Mouse (Mus musculus) spleen, adult 2 months (tissue): Measurements from ENCODE around the gene Mcoln3. TPM values are rescaled to one million over a fixed set of nuclear protein-coding genes. Genes with fewer than 3 reads are reported as not detected.

Source experiments
- DNase-seq, 2 experiments: peaks; one replicate each; pipeline versions ENCODE4 v3.0.0 to v3.0.0-alpha.2; 2012 to 2021; ENCODE audit warnings: low spot score in 2 of 2, low read depth in 1 of 2
- H3K27ac ChIP-seq: fragments of 200-500 bp; 2 replicates; pipeline ENCODE4 v1.5.1; 2012; ENCODE audit warnings: low read length, inconsistent platforms; ENCODE audit not compliant: insufficient read depth
- H3K27me3 ChIP-seq: fragments of 200-500 bp; 2 replicates; pipeline ENCODE4 v1.6.1; 2012; ENCODE audit warnings: mild to moderate bottlenecking, moderate library complexity, low read length, inconsistent platforms; ENCODE audit not compliant: control insufficient read depth, insufficient read depth
- H3K36me3 ChIP-seq: fragments of 200-500 bp; 2 replicates; pipeline ENCODE4 v1.6.1; 2012; ENCODE audit warnings: mild to moderate bottlenecking, low read length, inconsistent platforms; ENCODE audit not compliant: control insufficient read depth, insufficient read depth
- H3K4me1 ChIP-seq: fragments of 200-500 bp; 2 replicates; pipeline ENCODE4 v1.6.1; 2011; ENCODE audit warnings: inconsistent platforms; ENCODE audit not compliant: control insufficient read depth, insufficient read depth, insufficient read length
- H3K4me3 ChIP-seq: fragments of 200-500 bp; 2 replicates; pipeline ENCODE4 v1.5.1; 2011; ENCODE audit warnings: mild to moderate bottlenecking, inconsistent platforms; ENCODE audit not compliant: insufficient read depth, insufficient read length; ENCODE audit errors: extremely low read depth
- CTCF ChIP-seq: fragments of 200-500 bp; IDR thresholded peaks from 2 replicates; pipeline ENCODE4 v1.5.1; 2011; ENCODE audit warnings: mild to moderate bottlenecking, inconsistent platforms; ENCODE audit not compliant: insufficient read depth, insufficient read length, insufficient replicate concordance; ENCODE audit errors: extremely low read depth
- POLR2A ChIP-seq: fragments of 200-500 bp; IDR thresholded peaks from 2 replicates; pipeline ENCODE4 v1.6.1; 2011; ENCODE audit warnings: low read depth, low read length, inconsistent platforms
- WGBS: fragments of 180-500 bp; shearing (Covaris S2); methylation state at CpG from one replicate; pipeline ENCODE4 v1.1.7; 2018; 5-methylcytosine and 5-hydroxymethylcytosine counted together
- polyA plus RNA-seq: library from polyadenylated mRNA; depleted of rRNA; stranded (reverse); fragments of >200 nt; gene quantifications from 2 replicates; pipeline ENCODE4 v1.2.3, GENCODE M21; 2012

The Mcoln3 gene
- polyA plus RNA-seq, 1 experiment, result 4.1 TPM

DNA sequence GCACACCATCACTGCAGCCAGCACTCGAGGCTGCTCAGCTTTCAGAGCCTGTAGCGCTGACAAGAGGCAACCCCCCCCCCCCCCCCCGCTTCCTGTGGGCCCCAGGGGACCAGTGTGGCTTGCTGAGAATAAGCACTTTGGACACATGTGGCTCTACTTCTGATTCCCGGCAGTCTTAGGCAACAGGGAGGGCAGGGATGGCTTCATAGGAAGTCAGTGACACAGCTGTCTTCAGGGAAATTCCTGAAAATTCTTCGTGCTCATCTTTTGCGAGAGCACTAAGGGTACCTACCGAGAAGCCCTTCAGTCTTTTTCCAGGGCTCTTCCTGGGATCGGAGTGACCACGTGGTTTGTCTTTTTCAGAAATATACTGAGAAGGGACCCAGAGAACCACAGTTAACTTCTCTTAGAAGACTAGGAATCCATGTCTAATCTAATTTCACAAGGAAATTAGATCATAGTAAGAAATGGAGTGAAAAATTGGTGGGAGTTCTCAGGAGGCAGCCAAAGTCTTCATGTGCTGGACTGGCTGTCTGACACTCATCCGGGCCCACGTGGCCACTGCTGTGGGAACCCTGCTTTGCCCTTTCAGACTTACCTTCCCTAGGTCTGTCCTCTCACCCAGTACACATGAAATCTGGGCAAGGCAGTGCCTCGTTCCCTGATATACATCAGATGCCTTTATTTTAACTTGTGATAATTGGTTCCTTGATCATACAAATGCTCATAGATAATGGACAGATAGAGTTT, 36.8 kb downstream of the Mcoln3 start:
- no peak for DNase-seq
- no peaks in the 10 kb centered on the region for H3K27me3 ChIP-seq
- peak overlapping the region; percentile 10; the same call in 1 of the 2 replicates for H3K4me3 ChIP-seq
- H3K36me3 ChIP-seq, result no peaks in the 10 kb centered on the region
- 18% methylated on average over 12 of the region's 12 CpGs for WGBS
- TF ChIP-seq CTCF (no peak), POLR2A (no peak)
- H3K27ac ChIP-seq, result no peak overlapping the region
- peaks cover 29% of the 10 kb centered on the region for H3K4me1 ChIP-seq

DNA sequence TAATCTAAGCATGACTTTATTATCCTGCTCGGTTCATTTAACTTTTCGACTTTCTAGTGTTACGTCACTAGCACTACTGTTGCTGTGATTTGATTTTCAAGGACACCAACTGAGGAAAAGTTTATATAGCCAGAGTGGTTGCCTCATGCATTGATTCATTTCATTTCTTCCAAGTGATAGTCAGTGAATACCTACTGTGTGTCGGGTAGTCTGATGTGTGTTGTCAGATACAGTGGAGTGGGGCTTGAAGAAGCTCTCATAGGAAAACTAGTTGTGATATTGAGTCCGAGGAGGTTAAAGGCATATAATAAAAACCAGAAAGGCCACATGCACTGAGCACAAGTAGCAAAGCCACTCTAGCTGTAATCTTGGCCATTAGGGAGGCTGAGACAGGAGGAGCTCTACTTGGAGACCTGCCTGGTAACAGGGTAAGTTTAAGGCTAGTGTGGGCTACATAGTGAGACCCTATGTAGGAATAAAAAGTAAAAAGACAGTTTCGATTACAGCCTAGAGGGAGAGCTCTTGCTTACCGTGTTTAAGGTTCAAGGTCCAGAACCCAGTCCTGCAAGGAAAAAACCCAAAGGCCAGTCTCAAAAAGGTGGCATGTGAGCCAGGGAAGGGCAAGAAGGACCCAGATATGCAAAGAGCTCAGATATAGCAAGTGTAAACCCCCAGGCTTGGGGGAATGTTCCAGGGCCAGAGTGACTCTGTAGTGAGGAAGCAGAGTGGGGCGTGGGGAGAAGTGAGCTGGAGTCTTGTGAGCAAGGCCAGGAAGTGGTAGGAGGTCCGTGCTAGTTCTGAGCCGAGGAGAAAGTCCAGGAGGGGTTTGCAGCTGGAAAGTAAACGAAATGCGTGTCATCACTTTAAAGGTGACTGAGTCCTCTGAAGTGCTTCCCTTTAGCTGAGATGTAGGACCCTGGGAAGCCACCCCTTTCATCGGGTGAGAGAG, 38.7 kb downstream of the Mcoln3 start:
- Histone ChIP-seq H3K27ac (peak overlapping the region; percentile 48), H3K27me3 (no peaks in the 10 kb centered on the region), H3K36me3 (no peaks in the 10 kb centered on the region), H3K4me1 (peaks cover 32% of the 10 kb centered on the region), H3K4me3 (no peak overlapping the region)
- peak in 1 of 2 experiments; percentile 27 for DNase-seq
- 52% methylated on average over 13 of the region's 13 CpGs for WGBS
- TF ChIP-seq CTCF (no peak), POLR2A (no peak)

DNA sequence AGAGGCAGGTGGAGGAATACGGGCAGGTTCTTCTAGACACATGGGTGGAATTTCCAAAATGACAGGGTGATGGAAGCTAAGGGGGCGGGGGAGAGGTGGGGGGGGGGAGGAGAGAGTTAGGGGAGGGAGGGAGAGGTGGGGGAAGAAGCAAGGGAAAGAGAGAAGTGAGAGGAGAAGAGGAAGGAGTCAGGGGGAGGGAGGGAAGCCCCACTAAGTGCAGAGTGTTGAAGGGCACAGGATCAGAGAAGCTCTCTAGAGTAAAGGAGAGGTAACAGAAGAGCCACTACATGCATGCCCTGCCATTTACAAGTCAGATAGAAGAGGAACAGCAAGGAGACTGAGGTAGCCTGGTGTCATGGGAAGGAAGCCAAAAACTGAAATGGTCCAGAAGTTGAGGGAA, 39.6 kb downstream of the Mcoln3 start:
- no peaks in the 10 kb centered on the region for H3K36me3 ChIP-seq
- H3K4me3 ChIP-seq, result no peak overlapping the region
- no peak for DNase-seq
- no peak for TF ChIP-seq POLR2A
- TF ChIP-seq CTCF, result no peak
- peaks cover 30% of the 10 kb centered on the region for H3K4me1 ChIP-seq
- H3K27me3 ChIP-seq, result no peaks in the 10 kb centered on the region
- 58% methylated on average over 2 of the region's 2 CpGs for whole genome bisulfite sequencing
- H3K27ac ChIP-seq, result peak overlapping the region; percentile 48

- DNase-seq, result no peak
- Histone ChIP-seq H3K36me3 (no peaks in the 10 kb centered on the region), H3K27ac (no peak overlapping the region), H3K4me1 (peaks cover 24% of the 10 kb centered on the region), H3K27me3 (no peaks in the 10 kb centered on the region), H3K4me3 (no peak overlapping the region)
- 31% methylated on average over 4 of the region's 4 CpGs for WGBS
- TF ChIP-seq POLR2A, result no peak
- TF ChIP-seq CTCF, result no peak
These were observed 40.8 kb downstream of the Mcoln3 start for GRCm38 (mm10) chr3:146158039-146158438.

GRCm38 (mm10) chr3:146159360-146159759, 42.1 kb downstream of the Mcoln3 start:
- H3K4me3 ChIP-seq, result no peak overlapping the region
- WGBS, result 68% methylated on average over 2 of the region's 2 CpGs
- TF ChIP-seq POLR2A (no peak), CTCF (no peak)
- DNase-seq, result peak; percentile 43 to 49
- H3K36me3 ChIP-seq, result no peaks in the 10 kb centered on the region
- no peaks in the 10 kb centered on the region for H3K27me3 ChIP-seq
- no peak overlapping the region; the same call in 1 of the 2 replicates for H3K27ac ChIP-seq
- H3K4me1 ChIP-seq, result peaks cover 22% of the 10 kb centered on the region

GRCm38 (mm10) chr3:146162197-146162596, 44.9 kb downstream of the Mcoln3 start:
- H3K27me3 ChIP-seq, result no peaks in the 10 kb centered on the region
- no peak overlapping the region for H3K27ac ChIP-seq
- no peak for DNase-seq
- 90% methylated on average over 4 of the region's 4 CpGs for WGBS
- no peak overlapping the region for H3K4me3 ChIP-seq
- peaks cover 9% of the 10 kb centered on the region for H3K4me1 ChIP-seq
- TF ChIP-seq POLR2A (no peak), CTCF (no peak)
- H3K36me3 ChIP-seq, result peaks cover 2% of the 10 kb centered on the region; the same call in 1 of the 2 replicates
